Mouse (Mus musculus): ENCODE measurements at regions not wholly inside any gene's neighbourhood (a gene's known extent, or its start where the extent isn't known, plus 50 kb on each side); places are given as distances from the start of the nearest gene placed in this dataset.

DNA sequence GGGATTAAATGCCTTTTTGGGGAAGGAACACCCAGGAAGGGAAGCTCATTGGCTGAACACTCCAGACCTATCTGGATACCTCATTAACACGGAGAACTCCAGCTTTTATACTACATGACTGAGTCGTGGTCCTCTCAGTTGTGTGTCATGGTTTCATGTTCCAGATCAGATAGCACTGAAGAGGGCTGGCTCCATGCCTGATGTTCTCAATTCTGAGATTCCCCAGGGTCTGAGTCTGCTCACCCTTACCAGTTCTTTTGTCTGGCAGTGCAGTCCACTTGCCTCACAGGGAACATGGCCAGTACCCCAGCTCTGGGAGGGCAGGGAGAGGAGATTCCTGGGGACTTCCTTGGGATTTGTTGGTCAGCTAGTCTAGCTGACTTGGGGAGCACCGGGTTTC, 372.0 kb downstream of the Cd83 start:
- H3K27me3 ChIP-seq (replicated peaks; ENCODE audit: control insufficient read depth, insufficient read depth, low read length) = no peaks in the 10 kb centered on the region
- H3K4me2 ChIP-seq (replicated peaks; ENCODE audit: low read depth) = no peak overlapping the region
- TF ChIP-seq CTCF (IDR thresholded peaks at IDR 0.05; ENCODE audit: low read depth) = no peak
- H3K36me3 ChIP-seq (ENCODE audit: control insufficient read depth, insufficient read depth) = no peaks in the 10 kb centered on the region
- no peak overlapping the region for H3K27ac ChIP-seq (ENCODE audit: low read depth, low read length)
- WGBS = 74% methylated on average over 3 of the region's 3 CpGs
- H3K4me3 ChIP-seq (ENCODE audit: low read depth, low read length) = no peak overlapping the region
- no peak for ATAC-seq
- H3K9ac ChIP-seq (ENCODE audit: low read depth, low read length) = no peak overlapping the region
- no peaks in the 10 kb centered on the region for H3K9me3 ChIP-seq (ENCODE audit: control insufficient read depth)
- H3K4me1 ChIP-seq (replicated peaks; ENCODE audit: control insufficient read depth, insufficient read depth, low read length) = no peaks in the 10 kb centered on the region

DNA sequence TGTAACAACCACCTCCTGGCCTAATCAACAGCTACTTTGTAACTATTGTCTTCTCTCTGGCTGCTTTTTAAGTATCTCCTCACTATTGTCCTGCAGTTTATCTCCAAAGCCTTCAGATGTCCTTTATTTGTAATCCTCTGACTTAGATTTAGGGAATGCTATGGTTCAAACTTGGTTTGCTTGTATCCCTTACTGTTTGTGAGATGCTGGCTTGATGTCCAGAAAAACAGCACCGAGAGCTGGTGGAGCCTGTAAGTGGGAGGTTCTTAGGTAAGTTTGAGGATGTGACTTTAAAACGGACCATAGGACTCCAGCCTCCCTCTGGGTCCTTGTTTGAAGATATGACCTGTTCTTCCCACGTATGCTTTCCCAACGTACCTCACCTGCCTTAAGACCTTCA, 372.7 kb downstream of the Cd83 start:
- Histone ChIP-seq H3K27me3 (replicated peaks; ENCODE audit: control insufficient read depth, insufficient read depth, low read length) (no peaks in the 10 kb centered on the region), H3K4me3 (ENCODE audit: low read depth, low read length) (no peak overlapping the region), H3K9ac (ENCODE audit: low read depth, low read length) (no peak overlapping the region), H3K9me3 (ENCODE audit: control insufficient read depth) (no peaks in the 10 kb centered on the region), H3K27ac (ENCODE audit: low read depth, low read length) (no peak overlapping the region), H3K4me2 (replicated peaks; ENCODE audit: low read depth) (no peak overlapping the region), H3K4me1 (replicated peaks; ENCODE audit: control insufficient read depth, insufficient read depth, low read length) (no peaks in the 10 kb centered on the region), H3K36me3 (ENCODE audit: control insufficient read depth, insufficient read depth) (no peaks in the 10 kb centered on the region)
- TF ChIP-seq CTCF (IDR thresholded peaks at IDR 0.05; ENCODE audit: low read depth) = no peak
- ATAC-seq = no peak
- 75% methylated on average over 4 of the region's 4 CpGs for WGBS

DNA sequence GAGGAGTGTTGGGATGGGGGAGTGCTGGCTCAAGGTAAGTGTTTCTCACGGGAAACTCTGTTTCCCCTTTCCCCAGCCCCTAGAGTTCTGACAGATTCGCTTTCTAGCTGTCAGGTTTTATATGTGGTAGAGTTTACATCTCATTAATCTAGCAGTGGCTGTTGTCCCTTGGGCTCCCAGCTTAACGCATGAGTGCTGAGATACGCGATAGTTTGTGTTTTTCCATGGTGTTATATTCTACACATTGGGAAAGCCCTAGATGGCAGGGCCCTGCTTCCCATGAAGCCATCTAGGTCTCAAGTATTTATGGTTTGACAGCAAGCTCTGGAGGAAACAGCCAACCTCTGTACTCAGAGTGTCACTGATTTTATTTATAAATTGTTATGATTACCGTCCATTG, 373.8 kb downstream of the Cd83 start:
- ATAC-seq = no peak
- no peak overlapping the region for H3K4me3 ChIP-seq (ENCODE audit: low read depth, low read length)
- no peak overlapping the region for H3K4me2 ChIP-seq (replicated peaks; ENCODE audit: low read depth)
- no peaks in the 10 kb centered on the region for H3K36me3 ChIP-seq (ENCODE audit: control insufficient read depth, insufficient read depth)
- H3K27me3 ChIP-seq (replicated peaks; ENCODE audit: control insufficient read depth, insufficient read depth, low read length) = no peaks in the 10 kb centered on the region
- H3K4me1 ChIP-seq (replicated peaks; ENCODE audit: control insufficient read depth, insufficient read depth, low read length) = no peaks in the 10 kb centered on the region
- no peaks in the 10 kb centered on the region for H3K9me3 ChIP-seq (ENCODE audit: control insufficient read depth)
- TF ChIP-seq CTCF (IDR thresholded peaks at IDR 0.05; ENCODE audit: low read depth) = no peak
- WGBS = 68% methylated on average over 6 of the region's 6 CpGs
- H3K27ac ChIP-seq (ENCODE audit: low read depth, low read length) = no peak overlapping the region
- no peak overlapping the region for H3K9ac ChIP-seq (ENCODE audit: low read depth, low read length)

DNA sequence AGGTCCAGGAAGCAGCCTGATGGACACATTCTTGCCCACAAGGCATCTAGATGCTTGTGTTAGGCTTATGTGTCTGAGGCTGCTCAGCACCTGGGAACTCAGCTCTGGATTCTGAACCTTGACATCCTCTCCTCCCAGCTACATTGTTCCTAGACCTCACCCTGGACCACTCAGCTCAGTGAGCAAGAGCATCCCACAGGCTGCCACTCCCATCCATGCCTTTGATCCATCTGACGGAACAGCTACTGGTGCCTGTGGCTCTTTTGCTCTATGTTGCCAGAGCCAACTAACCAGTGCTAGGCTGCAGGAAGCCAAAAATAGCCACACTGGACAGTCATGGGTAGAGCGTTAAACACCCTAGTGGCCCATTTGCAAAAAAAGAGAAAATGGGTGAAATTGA, 374.8 kb downstream of the Cd83 start:
- no peak overlapping the region for H3K4me3 ChIP-seq (ENCODE audit: low read depth, low read length)
- no peak overlapping the region for H3K9ac ChIP-seq (ENCODE audit: low read depth, low read length)
- 91% methylated on average over 2 of the region's 2 CpGs for WGBS
- ATAC-seq = no peak
- H3K4me1 ChIP-seq (replicated peaks; ENCODE audit: control insufficient read depth, insufficient read depth, low read length) = no peaks in the 10 kb centered on the region
- H3K27ac ChIP-seq (ENCODE audit: low read depth, low read length) = no peak overlapping the region
- no peak overlapping the region for H3K4me2 ChIP-seq (replicated peaks; ENCODE audit: low read depth)
- TF ChIP-seq CTCF (IDR thresholded peaks at IDR 0.05; ENCODE audit: low read depth) = no peak
- H3K9me3 ChIP-seq (ENCODE audit: control insufficient read depth) = no peaks in the 10 kb centered on the region
- H3K27me3 ChIP-seq (replicated peaks; ENCODE audit: control insufficient read depth, insufficient read depth, low read length) = no peaks in the 10 kb centered on the region
- H3K36me3 ChIP-seq (ENCODE audit: control insufficient read depth, insufficient read depth) = no peaks in the 10 kb centered on the region

DNA sequence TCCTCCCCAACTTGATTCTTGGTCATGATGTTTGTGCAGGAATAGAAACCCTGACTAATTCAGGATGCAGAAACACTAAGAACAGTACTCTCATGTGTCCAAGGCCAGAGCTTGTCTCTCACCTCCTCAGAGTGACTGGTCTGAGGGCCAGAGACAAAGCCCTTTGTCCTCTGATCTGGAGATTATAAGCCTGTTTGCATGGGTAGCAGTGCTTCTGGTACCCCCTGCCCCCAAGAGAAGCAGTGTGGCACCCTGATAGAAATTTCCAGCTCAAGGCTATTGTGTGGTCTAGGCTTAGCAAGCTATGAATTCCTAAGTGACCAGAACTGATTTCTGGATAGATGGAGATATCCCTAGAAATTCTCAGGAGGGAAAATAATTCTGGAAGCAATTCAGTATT, 380.2 kb downstream of the Cd83 start:
- ATAC-seq = no peak
- no peak for TF ChIP-seq CTCF (IDR thresholded peaks at IDR 0.05; ENCODE audit: low read depth)
- no peak overlapping the region for H3K4me3 ChIP-seq (ENCODE audit: low read depth, low read length)

DNA sequence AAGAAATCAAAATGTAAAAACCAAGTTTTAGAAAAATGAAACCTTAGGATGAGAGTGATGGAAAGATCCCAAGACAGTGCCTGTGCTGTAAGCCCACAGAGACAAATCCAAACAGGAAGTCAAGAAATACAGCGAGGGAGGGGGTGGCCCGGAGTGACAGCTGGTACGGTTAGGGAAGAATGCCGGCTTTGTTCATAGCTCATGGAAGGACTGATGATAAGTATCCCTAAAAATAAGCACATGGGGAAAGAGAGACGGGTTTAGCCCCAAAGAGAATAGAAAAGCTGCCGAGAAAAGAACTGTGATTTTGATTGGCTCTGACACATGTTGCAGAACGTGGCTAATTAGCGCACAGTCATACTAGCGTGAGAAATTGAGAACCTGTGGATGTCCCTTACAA, 382.6 kb downstream of the Cd83 start:
- Histone ChIP-seq H3K36me3 (ENCODE audit: control insufficient read depth, insufficient read depth) (no peaks in the 10 kb centered on the region), H3K4me1 (replicated peaks; ENCODE audit: control insufficient read depth, insufficient read depth, low read length) (no peaks in the 10 kb centered on the region), H3K27ac (ENCODE audit: low read depth, low read length) (no peak overlapping the region), H3K4me2 (replicated peaks; ENCODE audit: low read depth) (no peak overlapping the region), H3K27me3 (replicated peaks; ENCODE audit: control insufficient read depth, insufficient read depth, low read length) (no peaks in the 10 kb centered on the region), H3K9ac (ENCODE audit: low read depth, low read length) (no peak overlapping the region), H3K4me3 (ENCODE audit: low read depth, low read length) (no peak overlapping the region), H3K9me3 (ENCODE audit: control insufficient read depth) (no peaks in the 10 kb centered on the region)
- WGBS = 65% methylated on average over 9 of the region's 9 CpGs
- ATAC-seq = no peak
- no peak for TF ChIP-seq CTCF (IDR thresholded peaks at IDR 0.05; ENCODE audit: low read depth)

More for the DNA sequence above, 380.2 kb downstream of the Cd83 start:
- Histone ChIP-seq H3K27me3 (replicated peaks; ENCODE audit: control insufficient read depth, insufficient read depth, low read length) (no peaks in the 10 kb centered on the region), H3K9ac (ENCODE audit: low read depth, low read length) (no peak overlapping the region), H3K4me2 (replicated peaks; ENCODE audit: low read depth) (no peak overlapping the region), H3K27ac (ENCODE audit: low read depth, low read length) (no peak overlapping the region), H3K9me3 (ENCODE audit: control insufficient read depth) (no peaks in the 10 kb centered on the region), H3K36me3 (ENCODE audit: control insufficient read depth, insufficient read depth) (no peaks in the 10 kb centered on the region), H3K4me1 (replicated peaks; ENCODE audit: control insufficient read depth, insufficient read depth, low read length) (no peaks in the 10 kb centered on the region)

DNA sequence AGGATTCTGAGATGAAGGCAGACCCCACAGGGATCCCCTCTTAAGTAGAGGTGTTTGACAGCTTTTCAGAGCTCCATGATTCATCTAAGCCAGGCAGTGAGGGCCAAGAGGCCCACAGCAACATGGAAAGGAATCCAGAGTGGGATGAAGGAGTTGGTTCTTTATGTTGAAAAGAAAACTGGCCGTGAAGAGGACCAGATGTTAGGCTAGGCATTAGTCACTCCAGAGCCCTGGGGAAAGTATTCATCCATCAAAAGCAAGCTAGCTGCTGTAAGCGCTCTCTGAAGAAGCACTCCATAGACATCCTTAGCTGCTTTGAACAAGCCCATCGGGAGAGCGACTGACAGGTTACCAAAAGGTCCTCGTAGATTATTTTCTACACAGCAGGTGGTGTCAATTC, 383.6 kb downstream of the Cd83 start:
- Histone ChIP-seq H3K36me3 (ENCODE audit: control insufficient read depth, insufficient read depth) (no peaks in the 10 kb centered on the region), H3K27me3 (replicated peaks; ENCODE audit: control insufficient read depth, insufficient read depth, low read length) (no peaks in the 10 kb centered on the region), H3K9ac (ENCODE audit: low read depth, low read length) (no peak overlapping the region), H3K4me1 (replicated peaks; ENCODE audit: control insufficient read depth, insufficient read depth, low read length) (no peaks in the 10 kb centered on the region), H3K27ac (ENCODE audit: low read depth, low read length) (no peak overlapping the region), H3K4me2 (replicated peaks; ENCODE audit: low read depth) (no peak overlapping the region), H3K9me3 (ENCODE audit: control insufficient read depth) (no peaks in the 10 kb centered on the region), H3K4me3 (ENCODE audit: low read depth, low read length) (no peak overlapping the region)
- WGBS = 73% methylated on average over 5 of the region's 5 CpGs
- TF ChIP-seq CTCF (IDR thresholded peaks at IDR 0.05; ENCODE audit: low read depth) = no peak
- ATAC-seq = no peak
